Mouse (Mus musculus): Measurements from ENCODE around the gene Lgi1. TPM values are rescaled to one million over a fixed set of nuclear protein-coding genes. Genes with fewer than 3 reads are reported as not detected.

The Lgi1 gene
- polyA plus RNA-seq (2017; shearing (Covaris generic)): 0.13 TPM

DNA sequence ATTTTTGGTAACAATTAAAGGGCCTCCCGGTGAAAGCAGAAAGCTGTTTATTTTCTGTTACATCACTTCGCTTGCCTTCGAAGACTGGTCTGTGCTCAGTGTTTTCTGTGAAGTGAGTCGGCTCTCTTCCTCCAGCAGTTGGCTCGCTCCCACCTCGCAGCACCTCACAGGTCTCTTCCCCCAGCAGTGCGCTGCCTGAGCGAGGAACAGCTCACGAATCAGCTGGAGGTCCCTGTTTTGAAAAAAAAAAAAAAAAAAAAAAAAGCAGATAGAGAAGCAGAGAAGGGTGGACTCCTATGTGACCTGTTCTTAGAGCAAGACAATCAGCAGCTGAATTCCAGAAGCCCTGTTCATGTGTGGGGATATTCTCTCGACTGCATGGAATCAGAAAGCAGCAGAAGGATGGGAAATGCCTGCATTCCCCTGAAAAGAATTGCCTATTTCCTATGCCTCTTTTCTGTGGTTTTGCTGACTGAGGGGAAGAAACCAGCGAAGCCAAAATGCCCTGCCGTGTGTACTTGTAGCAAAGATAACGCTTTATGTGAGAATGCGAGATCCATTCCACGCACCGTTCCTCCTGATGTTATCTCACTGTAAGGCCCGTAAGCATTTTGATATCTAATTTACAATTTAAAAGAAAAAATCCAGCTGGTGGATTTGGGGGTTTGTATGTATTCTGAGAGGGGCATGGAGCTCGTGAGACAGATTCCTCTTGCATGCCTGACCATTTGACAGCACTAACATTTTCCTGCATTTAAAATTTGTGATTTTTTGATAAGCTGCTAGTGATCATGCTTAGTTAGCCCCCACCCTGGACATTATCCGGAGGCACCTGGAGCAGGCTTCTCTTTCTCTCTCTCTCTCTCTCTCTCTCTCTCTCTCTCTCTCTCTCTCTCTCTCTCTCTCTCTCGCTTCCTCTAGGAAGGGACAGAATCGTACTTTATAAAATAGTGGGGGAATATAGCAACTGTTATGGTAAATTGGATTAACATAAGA, at the start of gene Lgi1:
Gene Lgi1, plus strand, starts transcription at position 32 of the 996 bp plus-strand sequence.

DNA sequence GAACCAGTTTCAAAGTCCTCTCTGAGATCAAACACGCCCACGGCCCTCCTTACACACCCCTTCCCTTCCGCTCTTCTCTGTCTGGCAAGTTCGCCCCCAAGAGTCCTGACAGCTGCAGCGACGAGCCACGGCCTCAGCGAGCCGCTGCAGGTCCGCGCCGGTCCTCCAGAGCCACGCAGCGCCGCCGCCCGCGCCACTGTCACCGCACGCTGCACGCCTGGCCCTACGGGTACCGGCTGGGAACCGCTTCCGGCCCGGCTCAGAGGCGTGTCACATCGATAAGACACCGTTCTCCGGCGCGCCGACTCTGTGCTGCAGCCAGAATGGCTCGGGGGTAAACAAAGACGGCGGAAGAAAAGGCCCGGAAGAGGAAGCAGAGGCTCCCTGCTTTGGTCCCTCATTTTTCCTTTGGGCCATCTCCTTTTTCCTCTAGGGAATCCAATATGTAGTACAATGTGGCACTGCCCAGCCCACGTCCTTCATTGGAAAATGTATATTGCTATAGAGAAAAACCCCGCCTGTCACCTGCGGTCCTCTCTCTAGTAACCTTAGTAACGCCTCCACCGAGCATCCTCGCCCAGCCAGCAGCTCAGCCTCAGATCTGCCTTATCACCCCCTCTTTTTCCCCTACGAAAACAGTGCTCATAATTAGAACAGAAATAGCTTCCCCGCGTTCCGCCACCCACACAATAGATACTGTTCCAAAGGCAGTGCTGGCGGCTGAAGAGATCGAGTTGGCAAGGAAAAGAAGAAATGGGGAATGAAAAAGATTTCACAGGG, 40.2 kb upstream of the Lgi1 start, which contains the start of gene Fra10ac1:
Gene Fra10ac1, minus strand, starts transcription at position 252 of the 780 bp plus-strand sequence.

Other genes with a start within 250 kb of the Lgi1 start
- 0.17 TPM for gene Myof, start 221.0 kb upstream of the Lgi1 start, polyA plus RNA-seq (2017; shearing (Covaris generic))
- 0.59 TPM for gene Cep55, start 209.5 kb upstream of the Lgi1 start, polyA plus RNA-seq (2017; shearing (Covaris generic))
- gene Ffar4, start 167.5 kb upstream of the Lgi1 start, polyA plus RNA-seq (2017; shearing (Covaris generic)): 0.27 TPM
- gene Rbp4, start 139.3 kb upstream of the Lgi1 start, polyA plus RNA-seq (2017; shearing (Covaris generic)): not detected
- not detected for gene Pde6c, start 131.8 kb upstream of the Lgi1 start, polyA plus RNA-seq (2017; shearing (Covaris generic))
- 20.0 TPM for gene Fra10ac1, start 40.4 kb upstream of the Lgi1 start, polyA plus RNA-seq (2017; shearing (Covaris generic))
- 25.0 TPM for gene Slc35g1, start 131.4 kb downstream of the Lgi1 start, polyA plus RNA-seq (2017; shearing (Covaris generic))
- gene Plce1, start 216.6 kb downstream of the Lgi1 start, polyA plus RNA-seq (2017; shearing (Covaris generic)): 0.65 TPM